Mouse (Mus musculus) embryonic fibroblast, embryonic 13.5 days (primary cell): Measurements from ENCODE around the gene Uba2. TPM values are rescaled to one million over a fixed set of nuclear protein-coding genes. Genes with fewer than 3 reads are reported as not detected.
"Not testable (repeated sequence)": the region's sequence is repeated elsewhere in the genome, so short reads cannot be mapped to it uniquely, and the experiment has no call there.

Experiments used
- H3K27ac ChIP-seq: 2 replicates; pipeline ENCODE4 v1.5.1; 2012; ENCODE audit warnings: low read length, control low read depth, inconsistent platforms; ENCODE audit not compliant: insufficient read depth
- H3K4me1 ChIP-seq: 2 replicates; pipeline ENCODE4 v1.6.1; 2011; ENCODE audit warnings: low read length; ENCODE audit not compliant: control insufficient read depth, insufficient read depth
- H3K4me3 ChIP-seq: 2 replicates; pipeline ENCODE4 v1.5.1; 2011; ENCODE audit warnings: mild to moderate bottlenecking, control low read depth, low read length; ENCODE audit not compliant: insufficient read depth
- CTCF ChIP-seq: IDR thresholded peaks from 2 replicates; pipeline ENCODE4 v1.5.1; 2011; ENCODE audit warnings: mild to moderate bottlenecking, control low read depth, low read length, moderate library complexity, borderline replicate concordance; ENCODE audit not compliant: insufficient read depth
- POLR2A ChIP-seq: IDR thresholded peaks from 2 replicates; pipeline ENCODE4 v1.6.1; 2011; ENCODE audit warnings: low read depth, mild to moderate bottlenecking, control low read depth, low read length, moderate library complexity
- polyA plus RNA-seq: library from polyadenylated mRNA; stranded (reverse); fragments of >200 nt; gene quantifications from 2 replicates; pipeline ENCODE4 v1.2.4, GENCODE M21; 2011; ENCODE audit warnings: low read depth; ENCODE audit not compliant: missing spikeins, insufficient read length

The Uba2 gene
- polyA plus RNA-seq, 1 experiment = 123 TPM

- Histone ChIP-seq H3K27ac (no peak within 1 kb of the TSS), H3K4me1 (peaks cover 3% of the 10 kb centered on the region; the same call in 1 of the 2 replicates), H3K4me3 (peak within 1 kb of the TSS; percentile 70)
- TF ChIP-seq POLR2A = peak; percentile 69
- no peak for TF ChIP-seq CTCF
Observed at GRCm38 (mm10) chr7:34196132-34197128, 27.0 kb upstream of the Uba2 start, which contains the start of gene Pdcd2l. Pdcd2l (minus strand) TSS chr7:34196661.

DNA sequence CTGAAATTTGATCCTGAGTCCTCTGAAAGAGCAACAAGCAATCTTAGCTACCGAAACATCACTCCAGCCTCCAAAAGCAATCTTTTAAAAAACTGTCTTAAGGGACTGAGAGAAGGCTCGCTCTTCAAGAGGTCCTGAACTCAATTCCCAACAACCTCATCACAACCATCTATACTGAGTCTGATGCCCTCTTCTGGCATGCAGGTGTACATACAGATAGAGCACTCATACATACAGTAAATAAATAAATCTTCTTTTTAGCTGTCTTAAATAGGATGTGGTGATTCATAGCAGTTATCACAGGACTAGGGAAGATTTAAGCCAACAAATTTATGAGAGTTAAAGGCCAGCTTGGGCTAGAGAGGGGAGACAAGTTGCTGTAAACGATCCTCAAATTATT is 26.2 kb upstream of the Uba2 start:
- Histone ChIP-seq H3K4me1 (peaks cover 3% of the 10 kb centered on the region; the same call in 1 of the 2 replicates), H3K4me3 (peak overlapping the region; percentile 70), H3K27ac (no peak overlapping the region)
- TF ChIP-seq POLR2A = no peak
- TF ChIP-seq CTCF = no peak

DNA sequence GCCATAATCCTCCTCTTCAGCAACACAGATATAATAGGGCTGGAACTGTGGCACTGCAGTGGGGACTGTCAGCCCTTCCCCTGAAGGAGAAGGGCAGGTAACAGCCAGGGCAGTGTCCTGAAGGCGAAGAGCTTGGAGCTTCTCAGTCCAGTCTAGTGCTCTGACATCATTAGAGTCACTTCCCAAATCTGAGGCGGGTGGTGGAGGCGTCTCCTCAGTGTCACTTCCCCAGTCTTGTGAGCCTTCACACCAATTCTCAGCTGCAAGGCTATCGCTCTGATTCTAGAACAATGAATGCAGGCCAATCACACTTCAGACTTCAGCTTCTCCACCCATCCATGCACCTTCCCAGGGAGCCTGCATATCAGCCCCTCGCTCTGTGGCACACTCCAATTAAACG is 23.4 kb upstream of the Uba2 start:
- TF ChIP-seq POLR2A = no peak
- TF ChIP-seq CTCF = no peak
- H3K4me3 ChIP-seq = no peak overlapping the region
- no peak overlapping the region for H3K27ac ChIP-seq
- peaks cover 3% of the 10 kb centered on the region; the same call in 1 of the 2 replicates for H3K4me1 ChIP-seq

GRCm38 (mm10) chr7:34189376-34189989 is 20.1 kb upstream of the Uba2 start:
- Histone ChIP-seq H3K27ac (no peak overlapping the region), H3K4me1 (no peaks in the 10 kb centered on the region), H3K4me3 (no peak overlapping the region)
- TF ChIP-seq CTCF (no peak), POLR2A (no peak)

DNA sequence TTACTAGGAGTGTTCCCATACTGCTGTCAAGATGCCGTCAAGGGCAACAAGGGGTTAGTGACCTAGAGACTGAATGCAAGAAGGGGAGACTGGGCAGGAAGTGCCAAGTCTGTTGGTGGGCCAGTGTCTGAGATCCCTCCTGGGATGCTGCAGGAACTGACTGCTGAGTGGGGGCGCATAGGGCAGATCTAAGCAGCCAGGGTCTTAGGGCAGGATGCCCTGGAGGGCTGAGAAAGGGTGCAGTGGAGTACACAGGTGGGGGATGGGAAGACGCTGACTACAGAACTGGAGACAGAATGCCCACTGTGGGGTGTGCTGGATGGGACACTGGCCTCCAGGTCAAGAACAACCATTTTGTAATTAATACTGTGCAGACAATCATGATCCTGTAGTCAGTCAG is 14.4 kb upstream of the Uba2 start:
- TF ChIP-seq CTCF = no peak
- TF ChIP-seq POLR2A = no peak
- no peak overlapping the region for H3K27ac ChIP-seq

GRCm38 (mm10) chr7:34183356-34183755 is 14.0 kb upstream of the Uba2 start:
- Histone ChIP-seq H3K27ac (no peak overlapping the region), H3K4me1 (no peaks in the 10 kb centered on the region), H3K4me3 (no peak overlapping the region)
- TF ChIP-seq POLR2A = no peak
- no peak for TF ChIP-seq CTCF

More for the DNA sequence above, 14.4 kb upstream of the Uba2 start:
- Histone ChIP-seq H3K4me3 (no peak overlapping the region), H3K4me1 (no peaks in the 10 kb centered on the region)

- not testable (repeated sequence) for H3K4me1 ChIP-seq, H3K27ac ChIP-seq, H3K4me3 ChIP-seq
Observed at GRCm38 (mm10) chr7:34176241-34176640, 6.8 kb upstream of the Uba2 start.

DNA sequence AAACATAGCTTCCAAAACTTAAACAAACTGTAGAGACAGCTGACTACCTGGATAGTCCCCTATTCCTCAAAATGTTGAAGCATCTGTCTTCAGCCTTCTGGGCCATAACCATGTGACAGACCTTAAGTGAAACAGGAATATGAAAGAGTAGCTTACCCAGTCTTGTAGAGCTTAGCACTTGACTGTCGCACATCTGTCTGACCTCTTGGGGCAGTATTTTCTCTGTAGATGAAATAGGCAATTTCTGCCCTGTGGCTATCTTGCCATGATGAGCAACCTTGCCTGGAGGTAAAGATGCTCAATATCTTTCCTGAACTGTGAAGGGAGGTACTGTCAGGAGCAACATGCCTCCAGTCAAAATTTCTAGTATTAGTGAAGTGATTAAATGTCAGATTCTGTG is 2.9 kb upstream of the Uba2 start:
- TF ChIP-seq CTCF (no peak), POLR2A (no peak)

DNA sequence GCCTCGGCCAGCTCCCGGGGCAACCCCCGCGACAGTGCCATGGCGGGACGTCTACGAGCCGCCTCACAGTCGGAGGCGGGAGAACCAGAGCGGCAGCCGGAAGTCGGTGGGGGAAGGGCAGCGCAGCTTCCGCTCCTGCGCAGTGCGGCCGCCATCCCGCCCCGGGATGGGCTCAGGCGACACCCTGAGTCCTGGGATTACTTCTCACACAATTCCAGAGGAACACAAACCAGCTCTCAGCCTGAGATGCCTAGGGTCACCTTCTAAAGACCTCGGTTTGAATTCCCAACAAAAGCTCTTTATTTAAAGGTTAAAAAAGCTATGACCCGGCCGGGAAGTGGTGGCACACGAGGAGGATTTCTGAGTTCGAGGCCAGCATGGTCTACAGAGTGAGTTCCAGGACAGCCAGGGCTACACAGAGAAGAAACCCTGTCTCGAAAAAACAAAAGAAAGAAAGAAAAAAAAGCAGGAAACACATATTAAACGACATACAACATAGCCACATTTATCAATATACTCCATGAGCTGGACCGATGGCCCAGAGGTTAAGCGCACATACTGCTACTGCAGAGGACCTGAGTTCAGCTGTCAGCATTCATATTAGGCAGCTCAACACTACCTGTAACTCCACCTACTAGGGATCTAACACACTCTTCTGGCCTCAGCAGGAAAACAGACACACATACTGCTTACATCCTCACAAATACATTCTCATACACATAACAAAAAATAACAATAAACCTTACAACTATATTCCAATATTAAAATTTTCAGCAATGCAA is 738 bp downstream of the Uba2 start:
- TF ChIP-seq CTCF = no peak
- TF ChIP-seq POLR2A = peak; percentile 95
- no peaks in the 10 kb centered on the region; the same call in 1 of the 2 replicates for H3K4me1 ChIP-seq
- peak overlapping the region; percentile 59 for H3K27ac ChIP-seq
- H3K4me3 ChIP-seq = peak overlapping the region; percentile 92

More for the DNA sequence above, 2.9 kb upstream of the Uba2 start:
- H3K27ac ChIP-seq = no peak overlapping the region
- no peaks in the 10 kb centered on the region for H3K4me1 ChIP-seq
- no peak overlapping the region for H3K4me3 ChIP-seq
